Mouse (Mus musculus) thymus, postnatal 4 days (tissue): ENCODE data around the gene Zfp428.
A peak's percentile ranks its signal among the peaks of the same experiment; 100 is the strongest.
"Not testable (repeated sequence)": the region's sequence is repeated elsewhere in the genome, so short reads cannot be mapped to it uniquely, and the experiment has no call there.

ENCODE experiments used
- DNase-seq: peaks from one replicate; pipeline ENCODE4 v3.0.0; 2021

Zfp428 gene

GRCm38 (mm10) chr7:24481474-24482207 lies 25.2 kb upstream of the Zfp428 start, which contains the start of gene Cadm4:
TSS of gene Cadm4 (plus strand) at chr7:24482023.
- DNase-seq: peak; percentile 96

GRCm38 (mm10) chr7:24482208-24483020 lies 24.4 kb upstream of the Zfp428 start:
- DNase-seq: no peak

- DNase-seq: not testable (repeated sequence)
Observed at GRCm38 (mm10) chr7:24483291-24483690, 23.5 kb upstream of the Zfp428 start.

GRCm38 (mm10) chr7:24485481-24485880 lies 21.3 kb upstream of the Zfp428 start:
- DNase-seq: no peak

- DNase-seq: no peak
Observed at GRCm38 (mm10) chr7:24486654-24487130, 20.1 kb upstream of the Zfp428 start.

GRCm38 (mm10) chr7:24487403-24487802 lies 19.4 kb upstream of the Zfp428 start:
- DNase-seq: no peak

GRCm38 (mm10) chr7:24488303-24488702 lies 18.5 kb upstream of the Zfp428 start:
- DNase-seq: no peak

GRCm38 (mm10) chr7:24499856-24500577 lies 6.8 kb upstream of the Zfp428 start:
- DNase-seq: peak; percentile 50

- DNase-seq: peak; percentile 80
Observed at GRCm38 (mm10) chr7:24500929-24501328, 5.9 kb upstream of the Zfp428 start.

- peak; percentile 81 for DNase-seq
Observed at GRCm38 (mm10) chr7:24501492-24501891, 5.3 kb upstream of the Zfp428 start.

GRCm38 (mm10) chr7:24504004-24504403 lies 2.8 kb upstream of the Zfp428 start:
- no peak for DNase-seq

GRCm38 (mm10) chr7:24504868-24505267 lies 1.9 kb upstream of the Zfp428 start:
- DNase-seq: no peak

- no peak for DNase-seq
Observed at GRCm38 (mm10) chr7:24505447-24506064, 1.2 kb upstream of the Zfp428 start.

- no peak for DNase-seq
Observed at GRCm38 (mm10) chr7:24506065-24506459, 744 bp upstream of the Zfp428 start.

GRCm38 (mm10) chr7:24506476-24506837 lies 349 bp upstream of the Zfp428 start:
- DNase-seq: no peak

- no peak for DNase-seq
Observed at GRCm38 (mm10) chr7:24507726-24508114, 914 bp downstream of the Zfp428 start.

GRCm38 (mm10) chr7:24512355-24512754 lies 5.5 kb downstream of the Zfp428 start, which contains the start of gene AC161166.1:
TSS of gene AC161166.1 (minus strand) at chr7:24512455.
- DNase-seq: no peak

GRCm38 (mm10) chr7:24516319-24516718 lies 9.5 kb downstream of the Zfp428 start:
- DNase-seq: peak; percentile 62

GRCm38 (mm10) chr7:24517077-24517476 lies 10.3 kb downstream of the Zfp428 start:
- DNase-seq: no peak

- DNase-seq: no peak
Observed at GRCm38 (mm10) chr7:24517654-24518053, 10.8 kb downstream of the Zfp428 start.

GRCm38 (mm10) chr7:24519130-24519529 lies 12.3 kb downstream of the Zfp428 start:
- DNase-seq: no peak

GRCm38 (mm10) chr7:24520054-24520453 lies 13.2 kb downstream of the Zfp428 start:
- DNase-seq: not testable (repeated sequence)

- DNase-seq: no peak
Observed at GRCm38 (mm10) chr7:24522805-24523204, 16.0 kb downstream of the Zfp428 start.
